Mouse (Mus musculus): ENCODE measurements around the gene Iqcg. TPM values are rescaled to one million over a fixed set of nuclear protein-coding genes. Genes with fewer than 3 reads are reported as not detected.
"Not testable (repeated sequence)": the region's sequence is repeated elsewhere in the genome, so short reads cannot be mapped to it uniquely, and the experiment has no call there.

The Iqcg gene
- polyA plus RNA-seq, 2 experiments, result 0.15 to 0.91 TPM

DNA sequence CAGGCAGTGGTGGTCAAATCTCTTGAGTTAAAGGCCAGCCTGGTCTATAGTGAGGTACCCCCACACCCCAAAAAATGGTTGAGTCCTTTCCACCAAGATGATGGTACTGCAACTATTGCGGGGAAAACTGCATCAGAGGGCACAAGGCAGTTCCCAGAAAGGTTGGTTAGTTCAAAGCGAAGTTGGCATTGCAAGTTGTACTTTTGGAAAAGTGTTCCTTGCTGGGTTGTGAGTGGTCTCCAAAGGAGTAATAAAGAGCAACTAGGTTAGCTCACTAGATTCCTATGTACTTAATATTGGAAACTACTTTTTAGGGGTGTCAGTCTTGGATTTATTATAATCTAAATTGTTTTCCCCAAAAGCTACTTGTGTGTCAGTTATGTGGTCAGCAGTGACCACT is 4.9 kb upstream of the Iqcg start:
- no peak overlapping the region for H3K27ac ChIP-seq
- no peak for DNase-seq (ENCODE audit: low read depth in 3 of 3, low spot score in 3 of 3)
- H3K4me1 ChIP-seq (replicated peaks; ENCODE audit: control insufficient read depth in 2 of 2, insufficient read depth in 2 of 2, low read length in 1 of 2), result peaks cover 14 to 22% of the 10 kb centered on the region in 2 experiments
- H3K9me3 ChIP-seq (ENCODE audit: control insufficient read depth, low read length), result no peaks in the 10 kb centered on the region
- TF ChIP-seq CTCF (IDR thresholded peaks at IDR 0.05; ENCODE audit: low read depth) (no peak), EP300 (IDR thresholded peaks at IDR 0.05; ENCODE audit: low read depth) (no peak)
- no peak overlapping the region for H3K9ac ChIP-seq (replicated peaks)
- H3K36me3 ChIP-seq (replicated peaks; ENCODE audit: control insufficient read depth, insufficient read depth, low read depth), result peaks cover 30% of the 10 kb centered on the region
- no peak for ATAC-seq (ENCODE audit: insufficient read depth)
- H3K4me2 ChIP-seq (ENCODE audit: low read depth), result no peak overlapping the region
- H3K4me3 ChIP-seq (ENCODE audit: insufficient read depth in 1 of 2, low read depth in 2 of 2, low read length in 2 of 2), result no peak overlapping the region
- no peaks in the 10 kb centered on the region for H3K27me3 ChIP-seq (ENCODE audit: control insufficient read depth, insufficient read depth, low read length)
- WGBS (ENCODE audit: insufficient replicate concordance), result 72% methylated on average over 2 of the region's 2 CpGs

GRCm38 (mm10) chr16:33059471-33059870 is 3.5 kb upstream of the Iqcg start:
- Histone ChIP-seq H3K27ac (no peak overlapping the region), H3K27me3 (ENCODE audit: control insufficient read depth, insufficient read depth, low read length) (no peaks in the 10 kb centered on the region), H3K9me3 (ENCODE audit: control insufficient read depth, low read length) (no peaks in the 10 kb centered on the region), H3K4me1 (replicated peaks; ENCODE audit: control insufficient read depth in 2 of 2, insufficient read depth in 2 of 2, low read length in 1 of 2) (peaks cover 14 to 26% of the 10 kb centered on the region in 2 experiments), H3K4me2 (ENCODE audit: low read depth) (no peak overlapping the region), H3K4me3 (ENCODE audit: insufficient read depth in 1 of 2, low read depth in 2 of 2, low read length in 2 of 2) (no peak overlapping the region), H3K9ac (replicated peaks) (no peak overlapping the region), H3K36me3 (replicated peaks; ENCODE audit: control insufficient read depth, insufficient read depth, low read depth) (peaks cover 30% of the 10 kb centered on the region)
- ATAC-seq (ENCODE audit: insufficient read depth) (no peak), DNase-seq (ENCODE audit: low read depth in 3 of 3, low spot score in 3 of 3) (no peak)
- TF ChIP-seq EP300 (IDR thresholded peaks at IDR 0.05; ENCODE audit: low read depth) (no peak), CTCF (IDR thresholded peaks at IDR 0.05; ENCODE audit: low read depth) (no peak)
- WGBS (ENCODE audit: insufficient replicate concordance), result 72% methylated on average over 1 of the region's 1 CpGs

DNA sequence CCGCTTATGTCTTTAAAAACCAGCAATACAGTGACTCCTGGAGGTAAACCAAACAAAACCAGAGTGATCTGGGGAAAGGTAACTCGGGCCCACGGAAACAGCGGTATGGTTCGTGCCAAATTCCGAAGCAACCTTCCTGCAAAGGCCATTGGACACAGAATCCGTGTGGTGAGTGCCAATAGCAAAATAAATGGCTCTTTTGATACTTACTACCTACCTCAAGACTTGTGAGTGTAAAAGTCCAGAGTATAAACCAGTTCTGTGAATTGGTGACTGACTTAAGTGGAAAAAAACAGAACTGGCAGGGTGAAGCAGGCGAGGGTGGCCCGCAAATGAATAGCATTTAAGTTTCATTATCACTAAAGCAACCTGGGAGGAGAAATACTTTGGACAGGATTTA is 2.6 kb upstream of the Iqcg start:
- H3K27me3 ChIP-seq (ENCODE audit: control insufficient read depth, insufficient read depth, low read length); H3K4me3 ChIP-seq (ENCODE audit: insufficient read depth in 1 of 2, low read depth in 2 of 2, low read length in 2 of 2); ATAC-seq (ENCODE audit: insufficient read depth); H3K9ac ChIP-seq (replicated peaks); H3K9me3 ChIP-seq (ENCODE audit: control insufficient read depth, low read length); DNase-seq (ENCODE audit: low read depth in 3 of 3, low spot score in 3 of 3); H3K27ac ChIP-seq: not testable (repeated sequence)
- Histone ChIP-seq H3K4me2 (ENCODE audit: low read depth) (peak overlapping the region; percentile 88), H3K36me3 (replicated peaks; ENCODE audit: control insufficient read depth, insufficient read depth, low read depth) (peaks cover 30% of the 10 kb centered on the region), H3K4me1 (replicated peaks; ENCODE audit: control insufficient read depth in 2 of 2, insufficient read depth in 2 of 2, low read length in 1 of 2) (peaks cover 13 to 24% of the 10 kb centered on the region in 2 experiments)
- WGBS (ENCODE audit: insufficient replicate concordance), result 79% methylated on average over 9 of the region's 9 CpGs

- Histone ChIP-seq H3K4me1 (replicated peaks; ENCODE audit: control insufficient read depth in 2 of 2, insufficient read depth in 2 of 2, low read length in 1 of 2) (peaks cover 6 to 18% of the 10 kb centered on the region in 2 experiments), H3K4me2 (ENCODE audit: low read depth) (peak overlapping the region; percentile 88), H3K27me3 (ENCODE audit: control insufficient read depth, insufficient read depth, low read length) (no peaks in the 10 kb centered on the region), H3K9me3 (ENCODE audit: control insufficient read depth, low read length) (no peaks in the 10 kb centered on the region), H3K36me3 (replicated peaks; ENCODE audit: control insufficient read depth, insufficient read depth, low read depth) (peaks cover 30% of the 10 kb centered on the region), H3K9ac (replicated peaks) (peak overlapping the region; percentile 45), H3K4me3 (ENCODE audit: insufficient read depth in 1 of 2, low read depth in 2 of 2, low read length in 2 of 2) (peak overlapping the region; percentile 82 to 94), H3K27ac (no peak overlapping the region)
- TF ChIP-seq EP300 (IDR thresholded peaks at IDR 0.05; ENCODE audit: low read depth) (no peak), CTCF (IDR thresholded peaks at IDR 0.05; ENCODE audit: low read depth) (no peak)
- DNase-seq (ENCODE audit: low read depth in 3 of 3, low spot score in 3 of 3), result no peak
- no peak for ATAC-seq (ENCODE audit: insufficient read depth)
- WGBS (ENCODE audit: insufficient replicate concordance), result 82% methylated on average over 16 of the region's 16 CpGs
Observed at GRCm38 (mm10) chr16:33058033-33058432, 2.0 kb upstream of the Iqcg start.

- peak; percentile 42; the same call in 1 of the 2 replicates for ATAC-seq (ENCODE audit: insufficient read depth)
- Histone ChIP-seq H3K4me3 (ENCODE audit: insufficient read depth in 1 of 2, low read depth in 2 of 2, low read length in 2 of 2) (peak overlapping the region; percentile 82 to 94), H3K9me3 (ENCODE audit: control insufficient read depth, low read length) (no peaks in the 10 kb centered on the region), H3K9ac (replicated peaks) (peak overlapping the region; percentile 96), H3K36me3 (replicated peaks; ENCODE audit: control insufficient read depth, insufficient read depth, low read depth) (peaks cover 30% of the 10 kb centered on the region), H3K27me3 (ENCODE audit: control insufficient read depth, insufficient read depth, low read length) (no peaks in the 10 kb centered on the region), H3K4me2 (ENCODE audit: low read depth) (peak overlapping the region; percentile 88), H3K27ac (peak overlapping the region; percentile 73), H3K4me1 (replicated peaks; ENCODE audit: control insufficient read depth in 2 of 2, insufficient read depth in 2 of 2, low read length in 1 of 2) (peaks cover 5 to 16% of the 10 kb centered on the region in 2 experiments)
- DNase-seq (ENCODE audit: low read depth in 3 of 3, low spot score in 3 of 3), result no peak
- TF ChIP-seq CTCF (IDR thresholded peaks at IDR 0.05; ENCODE audit: low read depth), result no peak
- TF ChIP-seq EP300 (IDR thresholded peaks at IDR 0.05; ENCODE audit: low read depth), result no peak; the same call in 1 of the 2 replicates
- WGBS (ENCODE audit: insufficient replicate concordance), result under 1% methylated on average over 24 of the region's 24 CpGs
Observed at GRCm38 (mm10) chr16:33056786-33057185, 768 bp upstream of the Iqcg start.
